Mouse (Mus musculus): Measurements from ENCODE around the gene Dbndd1. TPM values are rescaled to one million over a fixed set of nuclear protein-coding genes. Genes with fewer than 3 reads are reported as not detected.
"Not testable (repeated sequence)": the region's sequence is repeated elsewhere in the genome, so short reads cannot be mapped to it uniquely, and the experiment has no call there.

Gene Dbndd1
- total RNA-seq (2022), result 1 to 10 TPM in 1 of 4 experiments, under 1 TPM in 3; 0.21 to 1.2 (median 0.59) TPM

GRCm38 (mm10) chr8:123514781-123515539, at the start of gene Dbndd1:
TSS of gene Dbndd1 (minus strand) at chr8:123515463.
- no peak for DNase-seq

- not testable (repeated sequence) for DNase-seq
Measured at GRCm38 (mm10) chr8:123564221-123564620, 49.0 kb upstream of the Dbndd1 start.

DNA sequence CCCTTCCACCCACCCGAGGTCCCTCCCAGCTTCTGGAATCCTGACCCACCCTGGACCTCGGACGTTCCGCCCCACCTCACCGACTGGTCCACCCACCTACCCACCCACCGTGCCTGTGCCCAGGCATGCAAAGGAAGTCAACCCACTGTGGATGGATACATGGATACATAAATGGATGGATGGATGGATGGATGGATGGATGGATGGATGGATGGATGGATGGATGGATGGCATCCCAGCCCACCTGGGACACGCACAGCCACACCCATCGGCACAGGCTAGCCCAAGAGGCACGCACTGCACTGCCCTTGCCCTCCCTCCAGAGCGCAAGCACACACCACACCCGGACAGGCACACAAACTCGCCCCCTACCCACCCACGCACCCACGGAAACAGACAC, 22.4 kb upstream of the Dbndd1 start:
- DNase-seq, result not testable (repeated sequence)

GRCm38 (mm10) chr8:123536990-123537380, 21.7 kb upstream of the Dbndd1 start:
- DNase-seq, result no peak

- DNase-seq, result no peak
Measured at GRCm38 (mm10) chr8:123536242-123536989, 21.2 kb upstream of the Dbndd1 start.

DNA sequence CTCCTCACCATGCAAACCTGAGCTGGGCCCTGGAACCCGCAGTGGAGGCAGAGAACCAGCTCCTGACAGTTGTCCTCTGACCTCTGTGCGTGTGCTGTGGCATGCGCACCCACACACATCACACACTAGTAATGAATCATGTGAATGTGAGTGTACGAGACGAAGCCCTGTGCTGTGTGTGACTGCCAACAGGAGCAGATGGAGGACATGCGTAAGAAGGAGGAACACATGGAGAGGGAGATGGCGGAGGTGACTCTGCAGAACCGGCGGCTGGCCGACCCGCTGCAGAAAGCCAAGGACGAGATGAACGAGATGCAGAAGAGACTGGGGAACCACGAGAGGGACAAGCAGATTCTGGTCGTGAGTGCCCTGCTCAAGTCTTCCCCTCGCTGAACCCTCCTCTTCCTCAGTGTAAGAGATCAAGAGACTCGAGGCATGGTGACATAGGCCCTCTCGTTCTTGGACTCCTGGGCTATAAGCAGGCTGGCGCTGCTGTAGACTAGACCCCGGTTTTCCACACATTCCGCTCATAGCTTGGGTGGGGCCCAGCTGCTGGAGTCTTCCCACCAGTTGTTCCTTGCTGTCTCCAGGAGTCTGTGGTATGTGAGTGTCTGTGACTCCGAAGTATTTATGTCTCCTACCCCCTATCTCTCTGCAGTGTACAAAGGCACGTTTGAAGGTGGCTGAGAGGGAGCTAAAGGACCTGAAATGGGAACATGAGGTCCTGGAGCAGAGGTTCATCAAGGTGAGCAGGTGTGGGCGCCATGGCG, 12.6 kb upstream of the Dbndd1 start:
- no peak for DNase-seq

- DNase-seq, result not testable (repeated sequence)
Measured at GRCm38 (mm10) chr8:123520048-123520447, 4.8 kb upstream of the Dbndd1 start.

- DNase-seq, result peak; percentile 89
Measured at GRCm38 (mm10) chr8:123518667-123519066, 3.4 kb upstream of the Dbndd1 start, which contains the start of gene Gas8. TSS of gene Gas8 (plus strand) at chr8:123518834.

DNA sequence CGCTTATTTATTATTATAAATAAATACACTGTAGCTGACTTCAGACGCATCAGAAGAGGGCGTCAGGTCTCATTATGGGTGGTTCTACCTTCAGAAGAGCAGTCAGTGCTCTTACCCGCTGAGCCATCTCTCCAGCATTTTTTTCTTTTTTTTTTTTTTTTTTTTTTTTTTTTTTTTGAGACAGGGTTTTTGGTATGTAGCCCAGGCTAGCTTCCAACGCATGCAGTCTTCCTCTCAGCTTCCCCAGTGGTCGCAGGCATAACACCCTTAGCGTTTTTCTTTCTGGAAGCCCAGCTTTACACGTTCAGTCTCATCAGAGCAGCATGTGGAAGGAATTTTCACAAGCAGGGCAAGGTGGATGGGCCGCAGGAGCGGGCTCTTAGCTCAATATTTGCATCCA, 2.9 kb upstream of the Dbndd1 start:
- DNase-seq, result no peak

GRCm38 (mm10) chr8:123516596-123516995, 1.3 kb upstream of the Dbndd1 start:
- DNase-seq, result peak; percentile 85

DNA sequence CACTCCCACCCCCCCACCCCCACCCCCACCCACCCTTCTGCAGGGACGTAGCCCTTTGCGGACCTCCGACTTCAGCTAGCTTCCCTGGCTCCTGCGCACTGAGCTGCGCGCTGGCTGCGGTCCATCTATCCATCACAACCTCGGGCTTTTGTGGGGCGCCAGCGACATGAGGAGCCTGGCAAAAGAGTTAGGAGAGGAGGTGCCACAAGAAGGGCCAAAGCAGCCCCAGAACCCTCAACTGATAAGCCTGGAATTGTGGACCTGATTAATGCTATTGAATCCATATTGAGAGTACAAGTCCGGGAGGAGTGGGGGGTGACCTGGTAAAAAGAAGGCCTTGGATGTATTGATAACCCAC, 256 bp upstream of the Dbndd1 start:
- DNase-seq, result no peak

DNA sequence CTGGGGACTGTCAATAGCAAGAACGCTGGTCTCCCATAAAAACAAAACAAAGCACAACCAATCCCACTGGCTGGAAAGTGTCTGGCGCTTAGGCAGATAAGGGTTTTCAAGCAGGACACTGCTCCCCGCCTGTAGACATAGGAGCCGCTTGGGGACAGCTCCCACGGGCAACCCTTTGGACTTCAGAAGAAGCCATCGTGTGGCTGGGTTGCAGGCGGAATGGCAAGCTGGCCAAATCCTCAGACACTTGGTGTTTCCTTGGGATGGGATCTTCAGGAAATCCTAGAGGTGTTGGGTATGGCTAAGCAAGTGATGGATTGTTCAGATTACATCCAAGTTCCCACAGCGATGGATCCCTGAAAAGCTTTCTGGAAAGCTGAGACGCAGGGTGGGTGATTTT, 1.1 kb downstream of the Dbndd1 start:
- no peak for DNase-seq

DNA sequence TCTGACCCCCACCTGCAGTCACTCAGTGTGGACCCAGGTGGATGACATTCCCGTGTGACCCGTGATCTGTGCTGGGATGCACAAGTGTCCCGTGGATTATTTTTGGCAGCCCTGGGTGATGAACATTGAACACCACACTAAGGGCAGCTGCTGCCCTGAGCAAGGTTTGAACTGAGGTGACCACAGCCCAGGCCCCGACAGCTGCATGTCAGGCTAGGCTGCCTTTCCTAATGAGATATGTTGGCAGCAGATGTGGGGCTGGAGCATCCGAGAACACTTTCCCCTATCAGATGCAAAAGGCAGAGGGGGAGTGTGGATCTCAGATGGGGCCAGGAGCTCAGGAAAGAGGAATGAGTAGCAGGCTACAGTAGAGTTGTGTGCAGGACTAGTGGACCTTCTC, 4.4 kb downstream of the Dbndd1 start:
- no peak for DNase-seq

GRCm38 (mm10) chr8:123507153-123507552, 8.1 kb downstream of the Dbndd1 start:
- DNase-seq, result no peak

DNA sequence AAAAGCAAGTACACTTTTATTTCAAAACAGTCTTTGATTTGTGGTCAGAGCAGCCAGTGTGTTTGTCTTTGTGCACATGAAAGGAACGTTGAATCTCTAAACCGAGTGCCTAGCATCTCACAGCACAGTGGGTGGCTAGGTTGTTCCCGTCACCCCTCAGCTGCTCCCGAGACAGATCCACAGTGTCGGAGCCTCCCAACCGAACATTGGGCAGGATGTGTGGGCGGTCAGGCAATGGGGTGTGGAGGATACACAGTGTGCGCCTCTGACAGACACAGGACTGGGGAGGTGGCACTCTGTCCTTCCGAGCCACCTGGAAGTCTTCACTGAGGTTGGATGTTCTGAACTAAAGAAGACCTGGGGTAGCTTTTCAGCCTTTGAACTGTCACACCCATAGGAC, 9.6 kb downstream of the Dbndd1 start:
- DNase-seq, result no peak

- DNase-seq, result no peak
Measured at GRCm38 (mm10) chr8:123505267-123505666, 10.0 kb downstream of the Dbndd1 start.

DNA sequence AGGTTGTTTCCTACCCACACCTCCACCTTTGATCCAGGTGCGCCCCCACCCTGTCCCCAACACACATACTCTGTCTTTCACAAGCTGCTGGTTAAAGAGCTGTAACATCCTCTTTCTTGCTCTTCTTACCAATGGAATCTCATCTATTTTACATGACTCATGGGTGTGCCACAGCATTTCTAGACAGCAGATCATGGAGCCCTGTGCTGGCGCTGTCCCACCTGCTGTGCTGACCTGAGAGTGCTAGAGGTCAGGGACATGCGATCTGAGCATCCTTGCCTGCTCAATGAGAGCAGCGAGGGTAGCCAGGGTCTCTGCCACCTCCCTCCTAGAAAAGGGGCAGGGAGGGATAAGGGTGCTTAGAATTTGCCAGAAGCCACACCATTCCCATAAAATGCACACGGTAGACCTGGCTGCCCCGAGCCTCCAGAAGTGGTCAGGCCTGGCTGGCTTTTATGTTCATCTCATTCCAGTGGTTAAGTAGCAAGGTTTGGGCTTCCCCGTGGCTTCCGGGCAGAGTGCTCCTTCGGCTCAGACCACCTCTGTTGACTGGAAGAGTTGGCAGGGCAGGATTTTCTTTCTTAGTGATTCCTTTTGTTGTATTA, 10.6 kb downstream of the Dbndd1 start:
- DNase-seq, result no peak

DNA sequence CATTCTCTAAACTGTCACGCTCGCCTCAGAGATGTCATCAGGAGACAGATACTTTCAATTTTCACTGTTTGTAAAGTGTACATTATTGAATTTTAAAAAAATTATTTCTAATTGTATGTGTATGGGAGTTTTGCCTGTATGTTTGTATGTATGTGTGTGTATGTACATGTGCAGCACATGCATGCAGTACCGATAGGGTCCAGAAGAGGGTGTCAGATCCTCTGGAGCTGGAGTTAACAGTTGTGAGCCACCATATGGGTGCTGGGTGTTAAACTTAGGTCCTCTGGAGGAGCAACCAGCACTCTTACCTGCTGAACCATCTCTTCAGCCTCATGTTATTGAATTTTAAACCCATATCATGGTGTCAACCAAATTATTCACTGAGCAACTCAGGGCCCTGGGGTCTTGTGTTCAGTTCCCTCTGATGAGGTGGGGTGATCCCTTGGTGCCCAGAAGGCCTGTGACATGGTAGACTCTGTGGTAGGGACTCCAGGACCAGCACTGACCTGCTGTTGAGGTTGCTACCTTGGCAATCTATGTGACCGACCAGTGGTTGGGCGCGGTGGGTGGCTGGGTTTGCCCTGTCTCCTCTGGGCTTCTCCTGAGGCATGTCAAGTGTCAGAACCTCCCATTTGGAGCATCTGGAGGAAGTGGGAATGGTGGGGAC, 11.3 kb downstream of the Dbndd1 start:
- no peak for DNase-seq

- no peak for DNase-seq
Measured at GRCm38 (mm10) chr8:123502192-123502591, 13.1 kb downstream of the Dbndd1 start.

DNA sequence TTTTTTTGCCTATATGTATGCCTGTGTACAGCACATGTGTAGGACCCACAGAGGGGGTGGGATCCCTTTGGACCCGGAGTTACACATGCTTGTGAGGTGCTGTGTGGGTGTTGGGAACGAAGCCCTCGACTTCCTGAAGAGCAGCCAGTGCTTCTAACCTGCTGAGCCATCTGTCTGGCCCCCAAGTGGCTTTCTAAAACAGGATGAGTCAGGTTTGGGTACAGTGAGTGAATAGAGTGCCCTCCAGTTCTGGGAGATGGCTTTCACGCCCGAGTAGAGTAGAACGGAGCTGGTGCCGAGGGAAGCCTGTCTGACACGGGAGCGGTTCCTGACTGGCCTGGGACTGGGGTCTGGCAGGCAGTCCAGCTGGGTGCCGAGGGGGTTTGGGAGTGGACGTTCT, 15.7 kb downstream of the Dbndd1 start:
- no peak for DNase-seq

DNA sequence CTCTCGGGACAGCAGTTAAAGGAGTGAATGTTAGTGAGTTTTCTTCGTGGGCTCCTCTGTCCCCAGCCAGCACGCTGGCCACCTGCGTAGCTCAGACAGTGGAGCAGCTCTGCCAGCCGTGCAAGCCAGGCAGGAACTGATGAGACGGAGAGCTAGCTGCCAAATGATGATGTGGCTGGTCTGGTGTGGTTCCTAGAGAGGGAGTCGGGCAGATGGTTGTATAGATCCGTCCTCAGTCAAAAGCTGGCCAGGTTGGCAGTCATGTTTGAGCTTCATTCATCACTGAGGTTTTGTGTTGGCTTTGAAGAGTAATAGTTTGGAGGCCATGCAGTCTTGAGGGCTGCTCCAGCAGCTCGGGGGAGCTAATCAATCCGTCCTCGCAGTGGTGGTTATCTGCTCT, 16.3 kb downstream of the Dbndd1 start:
- no peak for DNase-seq

DNA sequence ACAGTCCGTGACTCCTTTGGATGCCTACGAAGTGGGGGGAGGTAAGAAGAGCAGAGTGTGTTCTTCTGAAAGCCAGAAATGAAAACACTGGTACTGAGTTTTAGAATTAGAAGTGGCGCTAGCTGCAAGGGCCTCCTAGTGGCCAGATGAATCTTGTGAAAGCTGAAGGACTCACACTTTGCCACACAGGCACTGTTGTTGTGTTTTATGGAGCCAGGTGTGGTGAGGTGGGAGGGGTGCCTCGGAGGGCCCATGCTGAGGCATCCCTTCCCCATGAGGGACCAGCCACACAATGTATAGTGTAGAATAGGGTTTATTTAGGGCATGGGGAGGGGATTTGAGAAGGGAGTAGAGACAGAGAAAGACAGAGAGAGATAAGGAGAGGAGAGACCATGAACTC, 17.6 kb downstream of the Dbndd1 start:
- DNase-seq, result no peak

All from adrenal gland, adult 8-10 months (tissue).